Mouse (Mus musculus): Measurements from ENCODE around the gene Gm26938. TPM values are rescaled to one million over a fixed set of nuclear protein-coding genes. Genes with fewer than 3 reads are reported as not detected.

Gene Gm26938
- not detected for total RNA-seq (2021)
- long read RNA-seq, experiment 1, result 0 reads
- long read RNA-seq, experiment 2, result 0 reads

DNA sequence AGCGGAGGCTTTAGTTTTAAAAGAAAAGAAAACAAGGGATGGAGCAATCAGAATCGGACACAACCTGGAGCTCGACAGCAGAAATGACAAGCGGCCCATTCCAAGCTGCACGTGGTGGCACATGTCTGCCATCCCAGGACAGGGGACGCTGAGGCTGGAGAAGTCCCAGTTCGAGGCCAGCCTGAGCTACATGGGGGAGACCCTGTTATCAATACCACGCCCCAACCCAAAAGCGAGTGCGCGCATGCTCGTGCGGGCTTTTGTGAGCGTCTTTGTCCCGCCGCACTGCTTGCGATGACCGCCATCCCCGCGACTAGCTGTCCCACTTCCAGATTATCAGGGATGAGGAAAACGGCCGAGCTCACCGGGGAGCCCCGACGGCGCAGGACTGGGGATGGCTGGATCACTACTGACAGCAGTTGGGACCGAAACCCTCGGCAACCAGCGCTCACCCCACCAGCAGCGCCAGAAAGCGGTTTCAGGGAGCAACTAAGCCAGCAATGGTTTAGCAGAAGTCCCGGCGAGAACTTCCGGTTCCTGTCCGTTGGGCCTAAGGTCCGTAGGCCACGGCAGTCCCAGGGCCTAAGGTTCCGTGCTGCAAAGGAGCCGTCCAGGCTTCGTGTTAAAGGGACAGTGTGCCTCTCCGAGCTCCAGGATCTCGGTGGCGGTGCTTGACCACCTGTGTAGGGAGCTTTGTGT is at the start of gene Gm26938, which contains the start of gene Psmg3:
TSS of gene Gm26938 (minus strand) at position 51 of the 699 bp plus-strand sequence.
TSS of gene Psmg3 (minus strand) at position 529 of the 699 bp plus-strand sequence.
- DNase-seq (ENCODE audit: low spot score in 2 of 2), result peak; percentile 92 to 96

DNA sequence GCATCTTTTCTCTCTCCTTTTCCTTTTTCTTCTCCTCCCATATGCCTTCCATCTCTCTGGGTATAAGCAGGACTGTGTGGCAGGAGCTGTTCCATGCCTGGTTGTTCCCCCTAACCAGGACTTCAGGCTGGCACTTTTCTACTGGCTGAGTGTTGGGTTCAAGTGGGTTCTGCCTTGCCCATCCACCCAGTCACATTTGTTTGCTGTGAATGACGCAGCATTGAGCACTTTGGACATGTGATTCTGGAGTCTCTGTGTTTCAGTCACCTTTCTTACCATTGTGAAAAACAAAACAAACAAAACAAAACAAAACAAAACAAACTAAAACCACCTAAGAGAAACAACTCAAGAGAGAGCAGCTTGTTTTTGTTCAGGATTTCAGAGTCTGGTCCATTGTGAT is 45.3 kb upstream of the Gm26938 start:
- DNase-seq (ENCODE audit: low spot score in 2 of 2), result no peak

DNA sequence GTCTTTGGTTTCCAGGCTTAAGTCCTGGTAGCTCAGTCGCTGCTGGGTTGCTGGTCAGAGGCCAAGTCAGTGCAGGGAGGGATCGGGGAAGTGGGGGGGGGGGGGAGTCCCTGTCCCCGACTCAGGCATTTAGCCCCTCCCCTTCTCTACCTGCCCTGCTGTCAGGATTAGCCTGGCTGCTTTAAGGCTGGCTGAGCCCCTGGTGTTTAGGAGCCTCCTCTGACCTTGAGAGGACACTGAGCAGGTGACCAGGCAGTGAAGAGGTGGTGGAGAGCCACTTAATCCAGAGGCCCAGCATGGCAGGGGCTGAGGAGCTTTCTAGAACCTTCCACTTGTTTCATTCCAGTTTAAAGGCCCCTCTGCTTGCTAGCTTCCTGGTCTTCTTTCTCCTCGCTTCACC is 44.7 kb upstream of the Gm26938 start:
- no peak for DNase-seq (ENCODE audit: low spot score in 2 of 2)

DNA sequence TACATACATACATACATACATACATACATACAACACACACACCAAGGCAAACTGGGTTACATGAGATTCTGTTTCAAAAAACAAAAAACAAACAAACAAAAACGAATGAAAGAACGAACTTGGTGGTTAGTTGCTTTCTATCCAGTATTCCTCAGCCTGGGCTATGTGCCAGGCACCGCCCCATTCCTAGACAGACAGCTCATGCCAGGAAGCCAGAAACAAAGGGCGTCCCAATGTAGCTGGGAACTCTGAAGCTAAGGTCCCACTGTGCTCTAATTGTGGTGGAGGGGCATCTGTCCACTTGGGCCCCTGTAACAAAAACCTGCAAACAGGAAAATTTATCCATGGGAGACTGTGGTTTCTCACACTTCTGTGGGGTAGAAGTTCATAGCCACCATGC is 36.6 kb upstream of the Gm26938 start:
- DNase-seq (ENCODE audit: low spot score in 2 of 2), result peak; percentile 11 to 41

DNA sequence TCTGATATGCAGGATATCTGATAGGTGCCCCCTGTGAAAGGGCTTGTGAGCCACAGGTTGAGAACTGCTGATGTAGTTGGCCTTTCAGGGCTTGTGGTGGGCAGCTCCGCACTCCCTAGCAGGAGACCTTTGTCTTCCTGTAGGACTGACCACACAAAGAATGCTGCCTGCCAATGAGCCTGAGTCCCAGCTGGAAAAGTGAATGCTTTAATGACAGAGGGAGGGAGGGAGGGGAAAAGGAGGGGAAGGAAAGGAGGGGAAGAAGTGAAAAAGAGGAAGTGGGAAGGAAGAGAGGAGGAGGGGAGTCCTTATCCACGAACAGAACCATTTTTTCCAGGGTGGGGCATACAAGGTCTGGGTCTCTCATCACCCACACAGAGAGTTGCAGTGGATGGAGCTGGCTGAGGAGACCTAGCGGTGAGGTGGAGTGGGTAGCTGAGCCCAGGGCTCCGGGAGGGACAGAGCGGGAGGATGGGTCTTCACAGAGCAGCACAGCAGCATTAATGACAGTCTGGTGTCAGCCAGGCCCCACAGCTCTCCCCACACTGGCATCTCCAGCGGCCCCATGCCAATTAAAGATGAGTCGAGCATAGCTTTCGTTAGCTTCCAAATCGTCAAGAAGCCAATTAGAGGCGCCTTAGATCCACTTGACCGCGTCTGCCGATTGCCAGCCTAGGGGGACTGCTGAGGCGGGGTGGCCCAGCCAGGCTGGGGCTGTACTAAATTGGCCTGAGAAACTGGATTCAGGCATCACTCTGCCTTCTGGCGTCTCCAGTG is 34.3 kb upstream of the Gm26938 start:
- no peak for DNase-seq (ENCODE audit: low spot score in 2 of 2)

DNA sequence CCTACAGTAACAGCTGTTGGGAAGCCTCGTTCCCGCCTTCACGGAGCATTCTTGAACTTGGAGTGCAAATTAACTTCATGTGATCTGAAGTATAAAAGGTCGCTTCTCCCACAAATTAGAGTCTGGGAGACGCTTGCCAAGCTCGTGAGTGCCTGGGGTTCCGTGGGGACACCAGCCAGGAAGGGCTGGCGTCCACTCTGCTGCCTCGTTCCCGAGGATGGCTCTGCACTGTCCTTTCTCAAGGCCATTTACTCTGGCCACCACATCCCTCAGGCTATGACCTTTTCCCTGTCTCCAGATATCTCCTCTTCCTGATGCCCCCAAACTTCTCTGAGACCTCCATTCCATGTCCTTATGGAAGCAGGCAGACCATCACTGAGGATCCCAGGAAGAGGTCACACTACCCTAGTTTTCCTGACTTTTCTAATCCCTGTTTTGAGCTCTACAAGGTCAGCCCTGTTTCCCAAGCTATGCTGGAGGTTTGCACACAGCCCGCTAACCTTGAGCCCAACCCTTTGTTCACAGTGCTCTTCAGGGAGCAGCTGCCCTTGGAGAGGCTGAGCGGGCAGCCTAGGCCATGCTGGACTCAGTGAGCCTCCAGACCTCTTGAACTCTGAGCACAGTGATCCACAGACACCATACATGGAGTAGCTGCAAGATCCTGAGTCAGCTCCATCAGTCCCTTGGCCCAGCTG is 23.6 kb upstream of the Gm26938 start:
- DNase-seq (ENCODE audit: low spot score in 2 of 2), result no peak

DNA sequence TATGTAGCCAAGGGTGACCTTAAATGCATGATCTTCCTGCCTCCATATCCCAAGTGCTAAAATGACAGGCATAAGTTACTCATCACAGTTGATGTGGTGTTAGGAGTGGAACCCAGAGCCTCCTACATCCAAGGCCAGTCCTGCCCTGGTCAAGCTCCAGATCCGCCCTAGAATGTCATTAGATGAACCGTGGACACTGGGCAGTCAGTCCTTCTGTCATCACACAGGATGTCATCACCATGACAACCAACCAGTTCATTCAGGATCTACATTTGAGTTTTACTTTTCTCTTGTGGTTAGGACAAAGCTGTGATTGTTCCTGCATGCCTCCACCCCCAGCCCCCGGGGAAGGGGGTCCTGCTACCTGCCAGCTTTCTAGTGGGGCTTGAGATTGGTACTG is 12.9 kb upstream of the Gm26938 start:
- no peak for DNase-seq (ENCODE audit: low spot score in 2 of 2)

DNA sequence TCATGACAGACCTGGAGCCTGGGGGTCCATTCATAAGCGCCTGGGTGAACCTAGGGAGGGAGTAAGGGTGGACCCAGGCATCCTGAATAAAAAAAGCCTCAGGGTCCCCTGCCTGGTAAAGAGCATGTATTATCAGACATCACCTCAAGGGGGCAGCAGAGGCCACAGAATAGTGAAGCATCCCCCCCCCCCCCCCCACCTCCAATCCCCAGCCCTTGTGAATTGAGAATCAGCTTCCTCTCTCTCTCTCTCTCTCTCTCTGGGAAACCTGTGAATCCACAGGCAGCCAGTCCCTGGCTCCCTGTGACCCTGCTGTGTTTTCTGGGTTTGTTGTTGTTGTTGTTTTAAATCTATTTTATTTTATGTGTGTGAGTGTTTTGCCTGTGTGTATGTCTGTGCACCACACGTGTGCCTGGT is 12.3 kb upstream of the Gm26938 start:
- peak; percentile 40 to 68 for DNase-seq (ENCODE audit: low spot score in 2 of 2)

DNA sequence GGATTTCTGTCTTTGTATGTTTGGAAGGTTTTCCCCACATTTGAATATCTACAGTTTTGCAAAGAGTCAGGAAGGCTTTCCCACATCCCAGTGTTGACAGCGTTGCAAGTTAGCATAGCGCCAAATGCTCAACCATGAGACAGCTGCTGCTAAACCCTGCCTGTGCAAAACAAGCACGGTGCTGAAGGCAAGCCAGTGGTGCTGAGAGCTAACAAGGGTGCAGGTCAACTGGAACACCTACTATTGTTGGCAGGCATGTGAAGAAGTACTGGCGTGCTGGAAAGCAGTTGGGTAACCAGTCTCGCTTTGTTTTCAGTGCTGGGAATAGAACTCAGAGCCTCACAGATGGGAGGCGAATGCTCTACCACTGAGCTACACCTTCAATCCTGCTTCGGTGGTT is 9.5 kb upstream of the Gm26938 start:
- DNase-seq (ENCODE audit: low spot score in 2 of 2), result peak in 1 of 2 experiments; percentile 20

DNA sequence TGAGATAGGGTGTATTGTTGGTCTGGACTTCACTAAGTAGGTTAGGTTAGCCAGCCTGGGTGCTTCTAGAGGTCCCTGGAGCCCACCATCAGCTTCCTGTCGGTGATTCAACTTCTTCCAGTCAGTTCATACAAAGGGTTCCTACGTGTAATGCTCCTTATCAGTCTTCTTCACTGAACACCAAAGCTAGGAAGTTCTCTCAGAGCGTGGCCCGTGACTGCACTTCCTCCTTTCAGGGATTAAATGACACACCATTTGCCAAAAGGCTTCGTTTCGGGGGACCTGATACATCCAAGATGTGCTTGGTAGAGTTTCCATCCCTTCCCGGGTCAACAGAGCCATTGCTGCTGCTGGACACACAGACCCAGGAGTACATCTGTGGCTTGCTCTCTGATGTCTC is 5.9 kb upstream of the Gm26938 start:
- DNase-seq (ENCODE audit: low spot score in 2 of 2), result no peak

DNA sequence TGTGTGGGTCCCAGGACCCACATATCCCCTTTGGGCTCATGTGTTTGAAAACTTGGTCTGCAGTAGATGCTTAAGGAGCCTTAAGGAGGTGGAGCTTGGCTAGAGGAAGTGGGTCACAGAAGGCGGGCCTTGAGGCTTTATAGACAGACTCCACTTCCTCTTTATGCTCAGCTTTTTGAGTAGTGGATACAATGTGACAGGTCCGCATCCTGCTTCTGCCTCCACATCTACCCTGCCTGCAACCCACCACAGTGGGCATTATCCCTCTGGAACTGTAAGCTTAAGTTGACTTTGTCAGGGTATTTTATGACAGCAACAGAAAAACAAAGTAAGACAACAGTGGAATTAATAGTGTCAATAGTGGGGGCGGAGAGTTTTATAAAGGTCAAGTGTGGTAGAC is 4.5 kb upstream of the Gm26938 start:
- DNase-seq (ENCODE audit: low spot score in 2 of 2), result no peak

DNA sequence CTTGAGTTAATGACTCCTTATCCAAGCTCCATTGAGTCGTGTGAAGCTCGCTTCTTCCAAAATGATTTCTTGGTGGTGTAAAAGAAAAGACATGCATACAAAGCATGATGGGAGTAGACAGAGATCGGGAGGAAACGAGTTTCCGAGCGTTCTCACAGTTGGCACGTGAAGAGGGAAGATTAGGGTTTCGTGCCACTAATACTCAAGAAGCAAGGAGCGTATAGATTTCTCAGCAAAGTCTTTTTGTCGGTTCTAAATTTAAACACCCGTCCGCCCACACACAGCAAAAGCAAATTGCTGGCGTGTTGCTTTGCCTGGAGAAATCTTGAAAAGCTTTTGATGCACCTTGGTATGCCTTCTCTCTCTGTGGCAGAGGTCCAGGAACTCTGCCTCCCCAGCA is 3.2 kb upstream of the Gm26938 start:
- DNase-seq (ENCODE audit: low spot score in 2 of 2), result no peak

DNA sequence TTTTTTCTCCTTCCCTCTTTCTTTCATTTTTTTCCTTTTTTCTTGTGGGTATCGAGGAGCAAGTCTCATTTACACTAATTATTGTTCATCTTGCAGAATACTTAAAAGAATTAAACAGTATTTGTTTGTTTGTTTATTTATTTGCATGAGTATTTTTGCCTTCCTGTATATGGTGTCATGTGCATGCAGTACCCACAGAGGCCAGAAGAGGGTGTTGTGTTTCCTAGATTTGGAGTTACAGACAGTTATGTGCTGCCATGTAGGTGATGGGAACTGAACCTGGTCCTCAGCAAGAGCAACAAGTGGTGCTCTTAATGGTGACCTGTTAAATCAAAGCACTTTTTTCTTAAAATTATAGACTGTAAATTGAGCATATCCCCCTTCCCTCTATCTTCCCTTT is 1.4 kb upstream of the Gm26938 start:
- DNase-seq (ENCODE audit: low spot score in 2 of 2), result no peak

DNA sequence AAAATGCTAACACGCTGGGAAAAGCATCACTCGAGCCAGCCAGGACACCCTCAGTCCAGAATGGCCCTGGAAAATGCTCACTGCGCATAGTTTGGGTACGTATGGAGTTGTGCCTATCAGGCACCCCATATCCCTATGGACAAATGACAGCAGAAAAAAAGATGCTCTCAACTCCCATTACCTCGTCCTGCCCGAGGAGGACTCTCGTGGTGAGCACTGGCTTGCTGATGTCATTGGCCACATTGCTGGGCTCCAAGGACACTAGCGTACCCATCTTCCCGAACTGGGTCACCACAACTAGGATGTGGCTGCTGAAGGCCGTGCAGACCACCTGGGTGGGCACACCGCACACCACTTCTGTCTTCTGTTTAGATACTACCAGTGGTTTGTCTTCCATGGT is 260 bp downstream of the Gm26938 start:
- no peak for DNase-seq (ENCODE audit: low spot score in 2 of 2)

DNA sequence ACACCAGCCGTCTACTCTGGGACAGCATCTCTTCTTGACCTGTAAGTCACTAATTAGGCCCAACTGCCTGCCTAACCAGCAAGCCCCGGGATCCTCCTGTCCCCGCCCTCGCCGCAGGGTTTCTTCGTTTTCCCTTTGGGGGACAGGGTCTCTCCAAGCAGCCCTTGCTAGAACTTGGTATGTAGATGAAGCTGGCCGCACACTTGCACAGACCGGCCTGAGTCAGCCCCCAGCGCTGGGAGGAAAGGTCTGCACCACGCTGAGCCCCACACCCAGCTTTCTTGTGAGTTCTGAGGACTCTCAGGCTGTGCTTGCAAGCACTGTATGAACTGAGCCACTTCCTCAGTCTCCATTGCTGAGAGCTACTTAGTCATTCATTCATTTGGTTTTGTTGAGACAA is 1.7 kb downstream of the Gm26938 start:
- DNase-seq (ENCODE audit: low spot score in 2 of 2), result no peak

DNA sequence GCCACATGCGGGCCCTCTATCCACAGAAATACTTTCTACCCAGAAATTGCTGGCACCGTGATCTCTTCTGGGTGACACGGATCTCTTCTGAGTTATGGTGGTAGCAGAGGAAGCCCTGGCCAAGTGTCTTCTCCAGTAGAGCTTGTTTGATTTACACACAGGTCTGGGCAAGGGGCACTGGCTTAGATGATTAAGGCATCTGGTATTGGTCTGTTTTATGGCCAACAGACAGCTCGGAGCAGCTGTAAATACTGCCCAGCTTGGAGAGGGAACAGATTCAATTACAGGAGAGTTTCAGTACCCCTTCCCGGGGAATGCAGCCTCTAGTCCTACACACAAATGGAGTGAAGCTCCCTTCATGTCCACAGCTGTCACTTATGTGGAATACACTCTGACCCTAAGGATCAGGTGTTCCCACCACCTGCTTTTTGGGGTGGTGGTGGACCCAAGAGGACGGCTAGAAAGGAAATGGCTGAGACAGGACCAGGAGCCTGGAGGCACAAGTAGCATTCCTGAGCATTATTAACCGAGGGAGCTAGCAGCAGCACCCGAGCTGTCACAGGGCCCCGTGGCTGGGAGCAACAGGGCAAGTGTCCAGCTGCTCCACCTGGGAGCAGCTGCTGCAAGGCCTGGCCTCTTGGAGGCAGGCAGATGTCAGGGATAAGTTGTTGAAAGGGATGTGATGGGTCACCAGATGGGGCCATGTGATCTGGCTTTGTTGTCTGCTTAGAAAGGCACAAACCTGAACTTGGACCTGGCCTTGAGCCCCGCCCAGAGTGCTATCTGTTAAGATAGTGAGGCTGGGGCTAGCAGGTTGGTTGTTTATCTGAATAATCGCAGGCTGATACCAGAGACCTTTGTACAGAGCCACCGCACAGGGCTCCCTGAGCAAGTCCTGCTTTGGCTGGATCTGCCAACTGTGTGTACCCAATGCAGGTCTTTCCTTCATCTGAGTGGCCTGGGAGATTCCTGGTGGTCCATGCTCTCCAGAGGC is 4.4 kb downstream of the Gm26938 start:
- DNase-seq (ENCODE audit: low spot score in 2 of 2), result no peak

DNA sequence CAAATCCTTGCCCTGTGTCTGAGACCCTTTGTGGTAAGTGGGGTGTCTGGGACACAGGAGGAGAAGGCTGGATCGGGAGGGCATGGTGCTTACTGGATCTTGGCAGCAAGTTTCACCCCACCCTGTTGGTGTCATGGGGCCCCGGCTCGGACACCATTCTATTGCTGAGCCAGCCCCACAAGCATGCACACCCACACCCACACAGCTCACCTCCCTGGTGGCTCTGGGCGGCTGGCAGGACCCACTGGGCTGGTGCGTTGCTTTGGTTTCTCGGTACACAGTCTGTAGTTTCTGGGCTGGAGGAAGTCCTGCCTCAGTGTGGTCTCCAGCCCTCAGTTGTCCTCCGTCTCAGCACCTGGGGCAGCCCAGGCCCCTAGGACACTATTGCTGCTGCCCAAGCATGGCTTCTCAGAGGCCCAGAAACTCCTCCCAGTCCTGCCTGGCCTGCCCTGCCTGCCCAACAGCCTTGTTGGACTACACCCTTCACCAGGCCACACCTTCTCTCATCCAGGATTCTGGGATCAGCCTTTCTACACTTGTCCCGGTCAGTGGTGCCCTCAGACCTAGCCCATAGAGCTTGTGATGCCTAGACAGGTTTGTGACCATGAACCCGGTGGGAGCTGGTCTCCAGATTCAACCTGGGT is 6.5 kb downstream of the Gm26938 start, which contains the start of gene Tmem184a:
TSS of gene Tmem184a (minus strand) at position 380 of the 644 bp plus-strand sequence.
- DNase-seq (ENCODE audit: low spot score in 2 of 2), result no peak

DNA sequence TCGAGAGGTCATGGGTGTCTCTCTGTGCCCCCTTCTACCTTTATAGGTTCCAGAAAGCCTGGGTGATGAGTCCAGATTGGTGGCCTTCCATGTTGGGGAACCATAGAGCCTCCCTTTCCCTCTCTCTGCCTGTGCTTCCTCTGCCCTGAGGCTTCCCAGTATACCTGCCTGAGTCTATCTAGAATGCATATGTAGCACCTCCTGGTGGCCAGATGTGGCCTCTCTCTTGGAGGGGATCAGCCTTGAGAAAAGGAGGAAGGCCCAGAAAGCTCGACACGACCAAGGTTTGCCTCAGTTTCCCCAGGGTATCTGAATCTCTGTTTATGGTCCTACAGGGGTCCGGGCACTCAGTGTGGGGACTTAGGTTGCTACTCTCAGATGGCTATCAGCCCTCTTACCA is 7.4 kb downstream of the Gm26938 start:
- DNase-seq (ENCODE audit: low spot score in 2 of 2), result no peak

DNA sequence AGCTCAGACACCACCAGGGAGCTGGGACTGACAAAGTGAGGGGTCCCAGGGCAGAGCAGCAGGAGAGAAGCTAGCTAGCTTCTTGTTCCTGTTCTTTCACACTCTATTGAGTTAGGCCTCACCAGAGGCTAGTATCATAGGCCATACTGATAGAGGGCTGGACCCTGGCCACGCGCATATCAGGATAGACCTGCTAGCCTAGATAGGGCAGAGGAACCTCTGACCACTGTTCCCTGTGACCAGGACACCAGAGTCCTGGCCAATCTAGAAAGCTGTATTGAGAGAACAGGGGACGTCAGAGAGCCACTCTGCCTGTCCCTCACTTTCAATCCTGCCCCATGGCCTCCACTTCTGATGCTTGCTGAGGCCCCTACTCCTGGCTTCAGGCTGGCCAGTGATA is 8.2 kb downstream of the Gm26938 start:
- no peak for DNase-seq (ENCODE audit: low spot score in 2 of 2)

DNA sequence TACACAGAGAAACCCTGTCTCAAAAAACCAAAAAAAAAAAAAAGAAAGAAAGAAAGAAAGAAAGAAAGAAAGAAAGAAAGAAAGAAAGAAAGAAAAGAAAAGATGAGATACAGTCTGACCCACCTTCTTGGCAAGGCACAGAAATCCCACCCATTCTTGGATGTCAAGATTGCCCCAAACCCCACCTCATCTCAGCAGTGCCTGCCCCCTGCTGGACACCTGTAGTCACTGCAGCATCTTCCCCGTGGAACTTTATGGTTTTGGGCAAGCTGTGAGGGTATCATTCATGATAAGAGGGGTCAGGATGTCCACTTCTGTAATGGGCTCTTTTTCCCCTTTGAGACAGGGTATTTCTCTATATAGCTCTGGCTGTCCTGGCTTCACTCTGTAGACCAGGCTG is 8.9 kb downstream of the Gm26938 start:
- no peak for DNase-seq (ENCODE audit: low spot score in 2 of 2)
